Mouse (Mus musculus): ENCODE data around the gene Zfp980.
"Not testable (repeated sequence)": the region's sequence is repeated elsewhere in the genome, so short reads cannot be mapped to it uniquely, and the experiment has no call there.

Gene Zfp980

GRCm38 (mm10) chr4:145670385-145670784 lies at the start of gene Zfp980:
Gene Zfp980, plus strand, starts transcription at chr4:145670685.
- not testable (repeated sequence) for DNase-seq (ENCODE audit: low spot score)

DNA sequence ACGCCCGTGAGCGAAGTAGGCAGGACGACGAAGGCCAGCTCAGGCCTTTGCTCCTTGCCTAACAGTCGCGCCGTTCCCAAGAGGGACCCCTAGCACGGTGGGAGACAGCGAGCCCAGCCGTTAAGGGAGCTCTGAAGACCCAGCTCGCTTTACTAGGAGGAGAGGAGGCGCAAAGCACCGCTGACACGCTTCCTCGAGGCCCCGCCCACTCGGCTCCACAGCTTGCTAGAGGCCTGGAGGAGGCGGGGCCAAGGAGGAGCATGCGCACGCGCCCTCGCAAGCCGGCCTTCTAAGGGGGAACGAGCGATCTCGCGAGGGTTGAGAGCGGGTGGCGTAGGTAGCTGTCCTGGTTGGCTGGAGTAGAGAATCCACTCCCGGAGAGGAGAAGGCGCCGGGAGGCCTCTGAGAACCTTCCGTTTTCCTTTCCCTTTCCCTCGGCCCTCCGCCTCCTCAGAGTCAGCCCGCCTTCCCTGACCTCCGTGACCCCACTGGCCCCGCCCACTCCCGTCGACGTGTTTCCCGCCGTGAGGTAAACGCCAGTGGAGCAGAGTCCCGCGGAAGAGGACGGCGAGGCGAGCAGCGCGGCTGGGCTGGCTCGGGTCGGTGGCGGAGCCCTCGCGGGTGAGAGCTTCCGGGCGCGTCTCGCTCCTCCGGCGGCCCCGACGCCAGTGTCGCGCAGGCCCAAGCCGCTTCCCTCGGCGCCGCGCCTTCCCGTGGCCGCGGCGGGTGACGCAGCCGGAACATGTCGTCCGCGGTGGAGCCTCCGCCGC lies 29.9 kb upstream of the Zfp980 start:
- not testable (repeated sequence) for DNase-seq (ENCODE audit: low spot score)

DNA sequence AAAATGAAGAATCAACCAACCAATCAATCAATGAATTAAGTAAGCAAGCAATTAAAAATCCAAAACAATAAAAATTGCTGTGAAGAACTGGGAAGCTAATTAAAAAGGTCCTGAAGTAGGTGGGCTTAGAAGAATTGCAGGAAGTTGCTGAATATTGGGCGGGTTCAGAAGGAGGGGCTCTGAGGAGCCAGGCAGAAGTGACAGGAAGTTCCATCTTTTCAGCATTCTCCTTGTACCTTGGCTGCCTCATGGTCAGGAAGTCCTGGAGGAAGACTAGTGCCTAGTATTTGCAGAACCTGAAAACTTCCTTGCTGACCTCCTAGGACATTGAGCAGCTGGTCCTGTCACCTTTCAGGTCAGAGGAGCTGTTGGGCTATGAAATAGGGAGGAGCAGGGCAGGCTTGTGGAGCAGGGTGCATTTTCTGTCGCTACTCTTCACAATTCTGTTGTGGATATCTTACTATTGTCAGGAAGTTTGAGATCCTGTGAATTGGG lies 3.8 kb downstream of the Zfp980 start:
- DNase-seq (ENCODE audit: low spot score) = not testable (repeated sequence)

DNA sequence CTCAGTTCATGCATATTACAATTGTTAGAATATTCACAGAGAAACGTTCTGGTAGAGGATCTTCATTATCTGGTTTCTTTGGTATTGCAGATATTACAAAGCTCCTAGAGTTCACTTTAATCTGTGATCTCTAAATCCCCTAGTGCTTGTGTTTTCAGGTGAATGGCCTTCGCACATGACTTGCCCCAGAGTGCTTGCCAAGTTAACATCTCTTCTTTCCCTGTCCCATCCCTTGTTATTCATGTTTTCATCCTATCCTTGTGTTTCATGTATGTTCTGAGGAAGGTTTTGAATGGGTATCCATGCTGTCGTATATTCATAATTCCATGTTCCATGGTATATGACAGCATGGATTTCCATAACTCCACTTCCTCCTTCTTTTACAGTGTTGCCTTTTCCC lies 9.7 kb downstream of the Zfp980 start:
- not testable (repeated sequence) for DNase-seq (ENCODE audit: low spot score)

DNA sequence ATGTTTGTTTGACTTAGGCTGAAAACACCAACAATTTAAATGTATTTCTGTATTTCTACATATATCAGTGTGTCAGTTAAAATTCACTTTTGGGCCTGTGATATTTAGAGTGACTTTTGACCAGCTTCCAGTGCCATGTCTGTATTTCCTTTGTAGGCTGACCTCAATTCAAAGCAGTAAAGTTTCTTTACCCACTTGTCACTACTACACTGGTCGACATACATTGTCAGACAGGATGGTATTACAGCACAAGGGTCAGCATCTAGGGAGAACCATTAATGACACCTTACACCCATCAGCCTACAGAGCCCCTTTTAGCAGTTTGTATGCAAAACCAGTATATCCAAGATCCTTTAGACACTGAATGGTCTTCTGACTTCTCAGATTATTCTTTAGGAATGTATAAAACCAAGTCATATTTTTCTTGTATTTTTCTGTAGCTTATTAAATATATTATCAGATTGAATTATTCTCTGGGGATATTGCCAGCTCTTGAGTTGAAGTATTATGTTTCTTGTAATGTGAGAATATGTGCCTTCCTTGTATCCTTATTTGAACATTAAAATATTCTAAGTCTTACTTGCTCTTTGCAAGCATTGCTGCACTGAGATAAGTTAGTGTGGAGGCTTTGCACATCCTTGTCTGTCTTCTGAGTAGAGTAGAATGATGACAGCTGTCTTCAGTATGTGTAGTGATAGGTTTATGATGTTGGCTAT lies 10.3 kb downstream of the Zfp980 start:
- DNase-seq (ENCODE audit: low spot score) = not testable (repeated sequence)

- DNase-seq (ENCODE audit: low spot score) = not testable (repeated sequence)
Observed at GRCm38 (mm10) chr4:145682021-145682420, 11.5 kb downstream of the Zfp980 start.

GRCm38 (mm10) chr4:145683024-145683766 lies 12.7 kb downstream of the Zfp980 start:
- DNase-seq (ENCODE audit: low spot score) = not testable (repeated sequence)

DNA sequence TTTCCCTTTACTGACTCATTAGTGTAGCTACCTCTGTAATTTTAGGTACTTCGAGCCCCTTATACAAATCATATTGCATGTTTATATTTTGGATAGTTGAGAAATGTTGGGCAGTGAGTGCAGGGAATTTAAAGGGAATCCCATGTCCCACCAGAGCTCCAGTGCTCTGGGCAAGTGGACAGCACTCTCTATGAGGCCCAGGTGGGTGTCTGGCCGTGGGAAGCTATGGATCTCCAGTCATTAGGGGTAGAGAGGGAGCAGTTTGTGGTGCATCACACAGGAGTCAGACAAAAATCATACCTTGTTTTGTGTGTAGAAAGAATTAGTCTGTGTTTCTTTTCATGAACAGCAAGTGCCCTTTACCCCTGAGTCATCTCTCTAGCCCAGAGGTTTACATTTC lies 15.6 kb downstream of the Zfp980 start:
- not testable (repeated sequence) for DNase-seq (ENCODE audit: low spot score)

DNA sequence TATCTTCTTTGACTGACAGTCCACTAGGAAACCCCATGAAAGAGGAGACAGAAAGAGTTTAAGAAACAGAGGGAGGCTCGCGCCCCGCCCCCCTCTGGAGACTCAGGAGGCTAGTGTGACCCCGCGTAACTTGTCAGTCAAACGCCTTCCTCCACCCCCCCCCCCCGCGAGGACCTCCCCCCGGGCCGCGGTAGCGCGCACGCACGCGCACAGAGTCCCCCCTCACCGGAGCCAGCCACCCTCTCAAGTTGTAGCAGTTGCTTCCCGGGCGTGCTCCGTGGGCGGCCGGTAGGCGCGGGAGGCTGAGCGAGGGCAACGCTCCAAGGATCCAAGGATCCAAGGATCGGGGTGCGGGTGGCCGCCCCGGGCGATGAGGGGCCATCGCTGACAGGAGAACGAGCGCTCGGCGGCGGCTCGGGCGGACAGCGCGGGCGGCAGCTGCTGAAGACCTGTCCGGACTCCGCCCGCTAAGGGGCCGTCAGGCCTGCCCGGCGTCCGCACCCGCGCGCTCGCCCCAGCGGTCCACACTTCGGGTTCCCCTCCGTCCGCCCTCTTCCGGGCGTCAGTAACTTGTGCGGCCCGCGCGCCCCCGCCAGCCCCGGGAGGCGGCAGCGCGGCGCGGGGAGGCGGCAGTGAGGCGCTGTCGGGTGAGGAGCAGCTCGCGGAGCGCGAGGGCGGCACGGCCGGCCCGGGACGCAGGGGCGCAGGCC lies 74.6 kb downstream of the Zfp980 start:
- peak; percentile 6 for DNase-seq (ENCODE audit: low spot score)

GRCm38 (mm10) chr4:145745645-145745991 lies 75.1 kb downstream of the Zfp980 start:
- not testable (repeated sequence) for DNase-seq (ENCODE audit: low spot score)
